Mouse (Mus musculus): ENCODE data around the gene Tnrc6c. TPM values are rescaled to one million over a fixed set of nuclear protein-coding genes. Genes with fewer than 3 reads are reported as not detected.

Gene Tnrc6c
- polyA plus RNA-seq, 1 experiment from 2014 or later: 16.1 TPM

- ATAC-seq (ENCODE audit: insufficient number of reproducible peaks, low FRiP score, low TSS enrichment, low read depth): no peak
- no peaks in the 10 kb centered on the region for H3K27me3 ChIP-seq (ENCODE audit: control insufficient read depth, insufficient read depth, low read length)
- H3K9me3 ChIP-seq (ENCODE audit: control insufficient read depth, low read length): no peaks in the 10 kb centered on the region
- no peak for DNase-seq (ENCODE audit: low spot score)
- H3K4me1 ChIP-seq (ENCODE audit: control insufficient read depth, insufficient read depth, low read length): no peaks in the 10 kb centered on the region
- WGBS: 90% methylated on average over 2 of the region's 2 CpGs
- no peak overlapping the region for H3K9ac ChIP-seq (ENCODE audit: low read length)
- H3K27ac ChIP-seq (replicated peaks; ENCODE audit: low read depth, low read length): no peak overlapping the region
- H3K4me3 ChIP-seq (ENCODE audit: low read depth, low read length): no peak overlapping the region
- no peaks in the 10 kb centered on the region for H3K36me3 ChIP-seq (ENCODE audit: control insufficient read depth, insufficient read depth, low read length)
- no peak overlapping the region for H3K4me2 ChIP-seq (ENCODE audit: low read depth, severe bottlenecking)
Observed at GRCm38 (mm10) chr11:117642181-117642580, 11.9 kb upstream of the Tnrc6c start.

GRCm38 (mm10) chr11:117643240-117643639 lies 10.8 kb upstream of the Tnrc6c start:
- WGBS: 67% methylated on average over 10 of the region's 10 CpGs
- DNase-seq (ENCODE audit: low spot score): no peak
- Histone ChIP-seq H3K36me3 (ENCODE audit: control insufficient read depth, insufficient read depth, low read length) (no peaks in the 10 kb centered on the region), H3K9ac (ENCODE audit: low read length) (no peak overlapping the region), H3K27me3 (ENCODE audit: control insufficient read depth, insufficient read depth, low read length) (no peaks in the 10 kb centered on the region), H3K27ac (replicated peaks; ENCODE audit: low read depth, low read length) (no peak overlapping the region), H3K4me2 (ENCODE audit: low read depth, severe bottlenecking) (no peak overlapping the region), H3K4me1 (ENCODE audit: control insufficient read depth, insufficient read depth, low read length) (no peaks in the 10 kb centered on the region), H3K9me3 (ENCODE audit: control insufficient read depth, low read length) (no peaks in the 10 kb centered on the region), H3K4me3 (ENCODE audit: low read depth, low read length) (no peak overlapping the region)
- ATAC-seq (ENCODE audit: insufficient number of reproducible peaks, low FRiP score, low TSS enrichment, low read depth): no peak

DNA sequence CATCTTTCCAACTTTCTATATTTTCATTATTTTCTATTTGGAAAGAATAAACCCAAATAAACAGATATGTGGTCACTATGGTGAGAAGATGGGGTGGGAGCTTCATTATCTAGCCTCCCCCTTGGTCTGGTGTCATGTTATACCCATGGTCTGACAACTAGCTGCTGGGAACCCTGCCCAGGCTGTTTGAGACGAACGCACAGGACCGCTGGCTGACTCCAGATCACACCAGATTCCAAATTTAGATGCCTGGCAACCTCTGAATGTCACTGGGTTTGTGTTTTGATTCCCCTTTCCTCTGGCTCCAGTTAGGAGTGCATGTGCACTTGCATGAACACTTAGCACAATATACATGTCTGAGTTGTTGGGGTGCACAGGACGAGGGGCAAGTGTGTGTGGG lies 7.3 kb upstream of the Tnrc6c start:
- Histone ChIP-seq H3K4me3 (ENCODE audit: low read depth, low read length) (no peak overlapping the region), H3K4me1 (ENCODE audit: control insufficient read depth, insufficient read depth, low read length) (no peaks in the 10 kb centered on the region), H3K27ac (replicated peaks; ENCODE audit: low read depth, low read length) (no peak overlapping the region), H3K9ac (ENCODE audit: low read length) (no peak overlapping the region), H3K4me2 (ENCODE audit: low read depth, severe bottlenecking) (no peak overlapping the region), H3K27me3 (ENCODE audit: control insufficient read depth, insufficient read depth, low read length) (no peaks in the 10 kb centered on the region), H3K36me3 (ENCODE audit: control insufficient read depth, insufficient read depth, low read length) (no peaks in the 10 kb centered on the region), H3K9me3 (ENCODE audit: control insufficient read depth, low read length) (no peaks in the 10 kb centered on the region)
- 88% methylated on average over 4 of the region's 4 CpGs for WGBS
- no peak for DNase-seq (ENCODE audit: low spot score)
- no peak for ATAC-seq (ENCODE audit: insufficient number of reproducible peaks, low FRiP score, low TSS enrichment, low read depth)

GRCm38 (mm10) chr11:117648005-117648404 lies 6.1 kb upstream of the Tnrc6c start:
- WGBS: 74% methylated on average over 6 of the region's 6 CpGs
- Histone ChIP-seq H3K4me1 (ENCODE audit: control insufficient read depth, insufficient read depth, low read length) (no peaks in the 10 kb centered on the region), H3K4me3 (ENCODE audit: low read depth, low read length) (no peak overlapping the region), H3K9me3 (ENCODE audit: control insufficient read depth, low read length) (no peaks in the 10 kb centered on the region), H3K4me2 (ENCODE audit: low read depth, severe bottlenecking) (no peak overlapping the region), H3K9ac (ENCODE audit: low read length) (no peak overlapping the region), H3K36me3 (ENCODE audit: control insufficient read depth, insufficient read depth, low read length) (no peaks in the 10 kb centered on the region), H3K27me3 (ENCODE audit: control insufficient read depth, insufficient read depth, low read length) (no peaks in the 10 kb centered on the region), H3K27ac (replicated peaks; ENCODE audit: low read depth, low read length) (no peak overlapping the region)
- no peak for ATAC-seq (ENCODE audit: insufficient number of reproducible peaks, low FRiP score, low TSS enrichment, low read depth)
- DNase-seq (ENCODE audit: low spot score): no peak

GRCm38 (mm10) chr11:117650721-117651644 lies 3.1 kb upstream of the Tnrc6c start:
- H3K4me3 ChIP-seq (ENCODE audit: low read depth, low read length): no peak overlapping the region
- no peak for ATAC-seq (ENCODE audit: insufficient number of reproducible peaks, low FRiP score, low TSS enrichment, low read depth)
- no peak overlapping the region for H3K4me2 ChIP-seq (ENCODE audit: low read depth, severe bottlenecking)
- H3K27ac ChIP-seq (replicated peaks; ENCODE audit: low read depth, low read length): no peak overlapping the region
- WGBS: 71% methylated on average over 13 of the region's 13 CpGs
- no peak for DNase-seq (ENCODE audit: low spot score)
- no peaks in the 10 kb centered on the region for H3K36me3 ChIP-seq (ENCODE audit: control insufficient read depth, insufficient read depth, low read length)
- no peaks in the 10 kb centered on the region for H3K27me3 ChIP-seq (ENCODE audit: control insufficient read depth, insufficient read depth, low read length)
- H3K9me3 ChIP-seq (ENCODE audit: control insufficient read depth, low read length): no peaks in the 10 kb centered on the region
- no peaks in the 10 kb centered on the region for H3K4me1 ChIP-seq (ENCODE audit: control insufficient read depth, insufficient read depth, low read length)
- no peak overlapping the region for H3K9ac ChIP-seq (ENCODE audit: low read length)

GRCm38 (mm10) chr11:117652907-117653306 lies 1.2 kb upstream of the Tnrc6c start:
- H3K4me2 ChIP-seq (ENCODE audit: low read depth, severe bottlenecking): no peak overlapping the region
- H3K27ac ChIP-seq (replicated peaks; ENCODE audit: low read depth, low read length): no peak overlapping the region
- H3K36me3 ChIP-seq (ENCODE audit: control insufficient read depth, insufficient read depth, low read length): no peaks in the 10 kb centered on the region
- whole genome bisulfite sequencing: 79% methylated on average over 3 of the region's 3 CpGs
- ATAC-seq (ENCODE audit: insufficient number of reproducible peaks, low FRiP score, low TSS enrichment, low read depth) (no peak), DNase-seq (ENCODE audit: low spot score) (no peak)
- H3K4me1 ChIP-seq (ENCODE audit: control insufficient read depth, insufficient read depth, low read length): no peaks in the 10 kb centered on the region
- no peak overlapping the region for H3K4me3 ChIP-seq (ENCODE audit: low read depth, low read length)
- H3K9ac ChIP-seq (ENCODE audit: low read length): no peak overlapping the region; the same call in 1 of the 2 replicates
- H3K27me3 ChIP-seq (ENCODE audit: control insufficient read depth, insufficient read depth, low read length): no peaks in the 10 kb centered on the region
- H3K9me3 ChIP-seq (ENCODE audit: control insufficient read depth, low read length): no peaks in the 10 kb centered on the region

- WGBS: 1% methylated on average over 60 of the region's 71 CpGs
- H3K4me2 ChIP-seq (ENCODE audit: low read depth, severe bottlenecking): peak overlapping the region; percentile 93
- no peaks in the 10 kb centered on the region for H3K4me1 ChIP-seq (ENCODE audit: control insufficient read depth, insufficient read depth, low read length)
- peak; percentile 95 for ATAC-seq (ENCODE audit: insufficient number of reproducible peaks, low FRiP score, low TSS enrichment, low read depth)
- H3K36me3 ChIP-seq (ENCODE audit: control insufficient read depth, insufficient read depth, low read length): no peaks in the 10 kb centered on the region
- peak; percentile 99 for DNase-seq (ENCODE audit: low spot score)
- peak overlapping the region; percentile 81 for H3K4me3 ChIP-seq (ENCODE audit: low read depth, low read length)
- H3K27me3 ChIP-seq (ENCODE audit: control insufficient read depth, insufficient read depth, low read length): no peaks in the 10 kb centered on the region
- no peaks in the 10 kb centered on the region for H3K9me3 ChIP-seq (ENCODE audit: control insufficient read depth, low read length)
- H3K27ac ChIP-seq (replicated peaks; ENCODE audit: low read depth, low read length): peak overlapping the region; percentile 91
- H3K9ac ChIP-seq (ENCODE audit: low read length): peak overlapping the region; percentile 95
Observed at GRCm38 (mm10) chr11:117654380-117654924, 363 bp downstream of the Tnrc6c start.

- Histone ChIP-seq H3K4me2 (ENCODE audit: low read depth, severe bottlenecking) (peak overlapping the region; percentile 58), H3K9me3 (ENCODE audit: control insufficient read depth, low read length) (no peaks in the 10 kb centered on the region), H3K4me1 (ENCODE audit: control insufficient read depth, insufficient read depth, low read length) (no peaks in the 10 kb centered on the region), H3K27me3 (ENCODE audit: control insufficient read depth, insufficient read depth, low read length) (no peaks in the 10 kb centered on the region), H3K9ac (ENCODE audit: low read length) (peak overlapping the region; percentile 95), H3K36me3 (ENCODE audit: control insufficient read depth, insufficient read depth, low read length) (no peaks in the 10 kb centered on the region), H3K4me3 (ENCODE audit: low read depth, low read length) (peak overlapping the region; percentile 81), H3K27ac (replicated peaks; ENCODE audit: low read depth, low read length) (peak overlapping the region; percentile 91)
- ATAC-seq (ENCODE audit: insufficient number of reproducible peaks, low FRiP score, low TSS enrichment, low read depth): peak; percentile 37
- under 1% methylated on average over 25 of the region's 66 CpGs for WGBS
- no peak for DNase-seq (ENCODE audit: low spot score)
Observed at GRCm38 (mm10) chr11:117654934-117655291, 824 bp downstream of the Tnrc6c start.
